Mouse (Mus musculus): ENCODE results near the gene Baiap3.
A peak's percentile ranks its signal among the peaks of the same experiment; 100 is the strongest.
"Not testable (repeated sequence)": the region's sequence is repeated elsewhere in the genome, so short reads cannot be mapped to it uniquely, and the experiment has no call there.

Gene Baiap3

DNA sequence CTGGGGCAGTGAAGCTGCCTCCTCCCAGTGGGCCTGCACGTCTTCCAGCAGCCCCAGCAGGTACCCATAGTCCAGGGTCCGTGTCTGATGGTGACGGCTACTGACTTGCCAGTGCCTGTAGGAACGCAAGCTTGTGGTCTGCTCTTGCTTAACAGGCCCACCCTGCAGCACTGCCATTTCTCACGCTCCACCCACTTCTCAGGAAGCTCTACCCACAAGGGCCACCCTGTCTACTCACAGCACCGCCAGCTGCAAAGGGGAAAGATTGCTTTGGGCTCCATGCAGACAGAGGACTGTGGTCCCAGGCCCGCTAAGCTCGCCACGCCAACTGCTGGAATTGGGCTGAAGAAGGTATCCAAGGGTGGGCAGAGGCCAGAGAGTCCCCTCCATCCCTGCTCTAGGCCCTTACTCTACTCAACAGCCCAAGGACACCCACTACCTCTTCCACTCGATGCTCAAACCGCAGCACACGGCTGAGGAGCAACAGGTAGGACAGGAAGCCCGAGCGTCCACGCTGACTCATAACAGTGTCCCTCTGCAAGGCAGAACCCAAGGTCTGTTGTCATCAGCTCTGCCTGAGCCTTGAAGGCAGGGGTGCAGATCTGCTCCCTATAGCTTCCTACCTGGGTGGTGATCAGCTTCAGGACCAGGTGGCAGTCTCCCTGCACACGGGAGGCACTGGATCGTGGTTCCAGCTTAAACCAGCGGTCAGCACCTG lies 8.0 kb downstream of the Baiap3 start:
- DNase-seq (ENCODE audit: low read depth, low spot score), result no peak

- no peak for DNase-seq (ENCODE audit: low read depth, low spot score)
Measured at GRCm38 (mm10) chr17:25244239-25244638, 11.9 kb downstream of the Baiap3 start.

GRCm38 (mm10) chr17:25243131-25243780 lies 12.9 kb downstream of the Baiap3 start:
- no peak for DNase-seq (ENCODE audit: low read depth, low spot score)

DNA sequence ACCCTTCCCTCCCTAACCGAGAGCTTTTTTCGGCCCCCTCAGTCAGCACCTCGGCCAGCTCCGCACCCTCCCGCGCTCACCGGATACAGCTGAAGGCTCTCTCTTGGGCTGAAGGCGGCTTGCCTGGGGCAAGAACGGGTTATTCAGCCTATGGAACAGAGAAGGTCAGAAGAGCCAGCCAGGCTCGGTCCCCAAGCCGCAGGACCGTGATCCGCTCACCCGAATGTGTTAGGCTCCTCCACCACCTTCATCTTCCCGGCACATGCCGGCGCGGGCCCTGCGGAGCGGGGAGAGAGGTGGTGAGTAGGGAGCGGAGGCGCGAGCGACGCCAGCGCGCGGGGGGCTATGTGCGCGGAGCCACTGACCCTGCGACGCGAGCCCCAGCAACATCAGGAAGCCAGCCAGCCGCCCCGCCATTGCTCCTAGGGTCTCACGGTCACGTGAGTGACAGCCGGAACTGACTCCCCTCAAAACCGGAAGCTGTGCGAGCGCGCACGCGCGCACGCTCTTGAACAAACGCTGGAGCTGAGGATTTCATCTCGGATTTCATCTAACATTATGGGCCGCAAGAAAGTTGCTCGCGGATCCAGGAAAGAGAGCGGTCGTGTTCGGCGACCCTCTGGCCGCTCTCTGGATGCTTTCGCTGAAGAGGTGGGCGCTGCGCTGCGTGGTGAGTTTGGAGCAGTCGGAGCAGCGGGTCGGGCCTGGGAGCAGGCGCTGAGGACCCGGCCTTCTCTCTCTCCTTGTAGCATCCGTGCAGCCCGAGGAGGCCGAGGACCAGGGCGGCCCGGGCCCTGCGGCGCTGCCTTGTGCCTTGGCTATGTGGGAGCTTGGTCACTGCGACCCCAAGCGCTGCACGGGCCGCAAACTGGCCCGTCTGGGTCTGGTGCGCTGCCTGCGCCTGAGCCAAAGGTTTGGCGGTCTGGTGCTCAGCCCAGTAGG lies 16.2 kb downstream of the Baiap3 start, which contains the start of the genes Gnptg and Tsr3:
Gene Gnptg, minus strand, starts transcription at position 430 of the 942 bp plus-strand sequence.
Gene Tsr3, plus strand, starts transcription at position 476 of the 942 bp plus-strand sequence.
- peak; percentile 76 for DNase-seq (ENCODE audit: low read depth, low spot score)

DNA sequence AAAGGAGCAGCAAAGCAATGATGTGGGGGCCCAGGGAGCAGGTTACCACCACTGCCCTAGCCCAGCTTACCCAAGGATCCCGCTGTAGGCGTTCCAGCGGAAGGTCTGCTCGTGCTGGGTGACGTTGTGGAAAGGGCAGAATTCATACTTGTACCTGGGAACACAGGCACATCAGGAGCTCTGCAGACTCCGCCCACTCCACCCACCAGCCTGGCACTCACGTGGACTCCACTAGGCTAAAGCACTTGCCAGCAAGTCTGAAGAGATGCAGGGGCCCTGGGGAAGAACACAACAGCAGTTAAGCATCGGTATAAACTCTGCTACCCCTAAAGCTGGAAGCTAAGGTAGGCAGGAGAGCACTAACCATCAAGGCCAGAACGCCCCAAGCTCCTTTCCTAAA lies 20.5 kb downstream of the Baiap3 start:
- DNase-seq (ENCODE audit: low read depth, low spot score), result no peak

GRCm38 (mm10) chr17:25231621-25232020 lies 24.5 kb downstream of the Baiap3 start:
- DNase-seq (ENCODE audit: low read depth, low spot score), result not testable (repeated sequence)

DNA sequence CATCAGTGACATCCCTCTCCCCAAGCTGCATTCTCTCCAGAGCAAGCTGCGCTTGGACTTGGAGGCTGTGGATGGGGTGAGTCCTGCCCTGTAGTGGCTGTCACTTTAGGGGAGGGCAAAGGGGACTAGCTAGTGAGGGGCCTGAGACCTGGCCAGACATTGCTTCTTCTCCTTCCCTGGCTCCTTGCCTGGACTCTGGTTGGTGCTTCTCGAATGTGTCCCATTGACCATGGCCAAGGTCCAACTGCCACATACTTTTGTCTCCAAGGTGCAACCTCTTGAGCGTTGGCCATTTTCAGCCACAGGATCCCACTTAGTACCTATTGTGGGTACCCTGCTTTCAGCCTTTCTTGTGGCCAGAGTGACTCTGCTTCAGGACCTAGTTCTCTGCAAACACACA lies 25.5 kb downstream of the Baiap3 start:
- DNase-seq (ENCODE audit: low read depth, low spot score), result no peak

DNA sequence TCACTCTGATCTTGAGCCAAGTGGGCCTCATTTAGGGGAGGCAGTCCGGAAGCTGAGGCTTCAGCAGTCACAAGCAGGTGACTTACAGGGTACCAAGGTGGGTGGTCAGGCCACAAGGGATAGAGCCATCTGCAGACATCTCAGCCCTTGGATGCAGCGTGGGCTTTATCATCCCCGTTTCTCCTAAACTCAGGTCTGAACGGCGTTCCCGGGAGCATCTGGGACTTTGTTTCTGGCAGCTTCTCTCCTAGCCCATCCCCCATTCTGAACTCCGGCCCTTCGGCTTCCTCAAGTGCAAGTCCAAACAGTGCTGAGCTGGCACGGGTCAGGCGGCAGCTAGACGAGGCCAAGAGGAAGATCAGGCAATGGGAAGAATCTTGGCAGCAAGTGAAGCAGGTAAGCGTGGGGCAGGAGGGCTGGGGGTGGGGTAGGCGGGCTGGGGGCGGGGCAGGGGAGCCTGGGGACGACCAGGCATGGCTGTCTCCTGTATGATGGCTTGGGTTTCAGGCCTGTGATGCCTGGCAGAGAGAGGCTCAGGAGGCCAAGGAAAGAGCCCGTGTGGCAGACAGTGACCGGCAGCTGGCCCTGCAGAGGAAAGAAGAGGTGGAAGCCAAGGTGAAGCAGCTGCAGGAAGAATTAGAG lies 26.0 kb downstream of the Baiap3 start:
- not testable (repeated sequence) for DNase-seq (ENCODE audit: low read depth, low spot score)

- no peak for DNase-seq (ENCODE audit: low read depth, low spot score)
Measured at GRCm38 (mm10) chr17:25227991-25228390, 28.2 kb downstream of the Baiap3 start.

DNA sequence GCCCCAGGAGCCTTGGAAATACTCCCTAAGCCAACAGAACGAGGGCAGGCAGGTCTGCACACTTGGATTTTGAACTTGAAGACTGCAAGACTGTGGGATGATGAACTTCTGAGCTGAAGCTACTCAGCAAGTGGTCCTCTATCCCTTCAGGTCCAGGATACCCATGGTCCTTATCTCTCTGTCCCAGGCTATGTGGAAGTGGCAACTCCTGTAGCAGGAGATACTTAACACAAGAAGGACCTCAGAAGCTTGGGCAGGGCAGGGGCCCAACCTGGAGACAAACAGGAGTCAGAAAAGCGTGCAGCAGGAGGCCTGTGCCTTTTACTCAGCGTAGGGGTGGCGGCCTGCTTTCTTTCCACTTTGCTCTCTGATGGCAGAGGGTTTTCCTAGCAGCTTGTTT lies 30.5 kb downstream of the Baiap3 start:
- DNase-seq (ENCODE audit: low read depth, low spot score), result no peak

GRCm38 (mm10) chr17:25224586-25225222 lies 31.5 kb downstream of the Baiap3 start:
- DNase-seq (ENCODE audit: low read depth, low spot score), result no peak

- no peak for DNase-seq (ENCODE audit: low read depth, low spot score)
Measured at GRCm38 (mm10) chr17:25222951-25223601, 33.1 kb downstream of the Baiap3 start.

- DNase-seq (ENCODE audit: low read depth, low spot score), result not testable (repeated sequence)
Measured at GRCm38 (mm10) chr17:25222504-25222940, 33.6 kb downstream of the Baiap3 start.

GRCm38 (mm10) chr17:25221821-25222503 lies 34.2 kb downstream of the Baiap3 start:
- no peak for DNase-seq (ENCODE audit: low read depth, low spot score)

GRCm38 (mm10) chr17:25220746-25221145 lies 35.4 kb downstream of the Baiap3 start:
- no peak for DNase-seq (ENCODE audit: low read depth, low spot score)

- no peak for DNase-seq (ENCODE audit: low read depth, low spot score)
Measured at GRCm38 (mm10) chr17:25219492-25220295, 36.5 kb downstream of the Baiap3 start.

- no peak for DNase-seq (ENCODE audit: low read depth, low spot score)
Measured at GRCm38 (mm10) chr17:25218967-25219366, 37.2 kb downstream of the Baiap3 start.

- DNase-seq (ENCODE audit: low read depth, low spot score), result no peak
Measured at GRCm38 (mm10) chr17:25215431-25215830, 40.7 kb downstream of the Baiap3 start.

DNA sequence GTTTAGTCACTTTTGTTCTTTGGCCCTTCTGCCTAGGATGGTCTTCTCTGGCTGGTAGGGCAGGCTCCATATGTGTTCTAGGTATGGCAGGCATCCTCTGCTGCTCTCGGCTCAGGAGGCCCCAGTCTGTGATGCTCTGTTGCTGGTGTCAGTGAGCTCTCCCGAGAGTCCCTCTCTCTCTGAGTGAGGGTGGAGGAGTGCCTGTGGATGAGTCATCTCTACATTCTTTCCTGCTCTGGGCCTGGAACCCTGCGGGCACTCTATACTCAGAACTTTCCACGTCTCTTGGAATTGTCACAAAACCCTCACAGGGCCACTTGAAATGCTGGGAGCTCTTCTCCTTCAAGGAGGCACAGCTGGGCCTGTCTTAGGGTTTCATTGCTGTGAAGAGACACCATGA lies 44.5 kb downstream of the Baiap3 start:
- DNase-seq (ENCODE audit: low read depth, low spot score), result no peak
